Mouse (Mus musculus): Measurements from ENCODE around the gene Opn1sw.

The Opn1sw gene

GRCm38 (mm10) chr6:29396714-29397540 lies 8.7 kb upstream of the Opn1sw start:
- intact Hi-C loops (cut with DNase I) = loop anchor here (10.0 kb wide), 1 partner anchor 88 kb away; no protein-coding TSS in a partner anchor

DNA sequence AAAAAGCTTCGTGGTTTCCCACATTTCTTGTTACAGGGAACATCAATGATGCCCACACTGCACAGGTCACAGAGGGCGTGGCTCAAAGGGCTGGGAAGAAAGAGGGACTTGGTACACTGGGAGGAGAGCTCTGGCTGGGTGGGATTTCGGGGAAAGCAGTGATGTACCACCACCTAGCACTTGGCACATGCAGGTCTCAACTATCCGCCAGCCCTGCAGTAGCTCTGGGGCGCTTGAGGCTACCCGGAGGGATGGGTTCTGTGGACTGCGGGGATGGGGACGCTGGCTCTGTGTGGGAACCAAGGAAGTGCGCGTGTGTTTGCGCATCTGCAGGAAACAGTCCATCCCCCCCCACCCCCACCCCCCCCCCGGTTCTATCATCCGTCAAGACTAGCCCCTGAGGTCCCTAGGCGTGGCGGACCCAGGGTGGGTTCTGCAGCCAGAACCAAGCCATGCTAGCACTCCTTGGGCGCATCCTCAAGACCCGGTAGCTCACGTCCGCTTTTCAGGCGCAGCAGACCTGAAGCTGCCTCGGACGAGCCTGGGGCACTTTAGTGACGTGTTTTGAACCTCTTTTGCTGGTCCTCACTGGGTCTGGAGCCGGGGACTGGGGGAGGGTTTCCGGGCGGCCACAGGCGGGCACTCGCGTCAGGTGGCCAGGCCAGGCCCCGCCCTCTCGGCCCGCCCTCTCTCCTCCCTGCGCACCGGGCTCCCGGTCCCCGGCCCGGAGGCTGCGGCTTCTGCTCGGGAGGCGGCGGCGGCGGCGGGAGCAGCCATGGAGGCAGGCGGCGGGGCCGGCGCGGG lies 7.8 kb upstream of the Opn1sw start, which contains the start of gene Ccdc136:
Ccdc136 (plus strand) TSS at position 400 of the 804 bp plus-strand sequence.
- intact Hi-C loops (cut with DNase I) = loop anchor here (10.0 kb wide), 1 partner anchor 89 kb away; no protein-coding TSS in a partner anchor

GRCm38 (mm10) chr6:29394286-29394685 lies 6.0 kb upstream of the Opn1sw start:
- intact Hi-C loops (cut with DNase I) = loop anchor here (10.0 kb wide), 1 partner anchor 91 kb away; no protein-coding TSS in a partner anchor

DNA sequence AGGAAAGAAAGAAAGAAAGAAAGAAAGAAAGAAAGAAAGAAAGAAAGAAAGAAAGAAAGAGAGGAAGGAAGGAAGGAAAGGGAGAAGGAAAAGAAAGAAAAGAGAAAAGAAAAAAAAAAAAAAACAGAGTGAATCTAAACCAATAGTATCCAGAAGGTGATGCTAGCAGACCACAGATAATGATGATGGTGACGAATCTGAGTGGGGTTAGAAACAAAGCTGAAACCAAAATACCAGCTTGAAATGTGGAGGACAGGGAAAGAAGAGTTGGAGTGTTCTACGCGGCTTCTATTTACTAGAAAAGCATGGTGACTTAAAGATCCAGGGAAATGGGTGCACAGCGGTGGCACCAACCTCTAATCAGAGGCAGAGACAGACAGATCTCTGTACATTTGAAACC lies 3.5 kb upstream of the Opn1sw start:
- intact Hi-C loops (cut with DNase I) = loop anchor here (10.0 kb wide), 1 partner anchor 93 kb away; no protein-coding TSS in a partner anchor

- intact Hi-C loops (cut with DNase I) = loop anchor here (10.0 kb wide), 1 partner anchor 94 kb away; no protein-coding TSS in a partner anchor
Observed at GRCm38 (mm10) chr6:29391241-29391640, 3.0 kb upstream of the Opn1sw start.

DNA sequence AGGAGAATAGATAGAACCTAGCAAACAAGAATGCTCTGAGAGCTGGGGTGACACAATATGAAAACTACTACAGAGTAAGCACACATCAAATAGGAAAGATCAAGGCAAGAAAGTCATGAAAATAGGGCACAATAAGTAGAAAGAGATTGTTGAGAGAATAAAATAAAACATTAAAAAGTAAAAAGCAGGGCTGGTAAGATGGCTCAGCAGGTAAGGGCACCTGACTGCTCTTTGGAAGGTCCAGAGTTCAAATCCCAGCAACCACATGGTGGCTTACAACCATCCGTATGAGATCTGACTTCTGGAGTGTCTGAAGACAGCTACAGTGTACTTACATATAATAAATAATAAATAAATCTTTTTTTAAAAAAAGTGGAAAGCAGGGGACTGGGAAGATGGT lies 2.2 kb upstream of the Opn1sw start:
- intact Hi-C loops (cut with DNase I) = loop anchor here (10.0 kb wide), 1 partner anchor 94 kb away; no protein-coding TSS in a partner anchor

- intact Hi-C loops (cut with DNase I) = no loop called here
Observed at GRCm38 (mm10) chr6:29389425-29389824, 1.2 kb upstream of the Opn1sw start.

- intact Hi-C loops (cut with DNase I) = no loop called here
Observed at GRCm38 (mm10) chr6:29388606-29389080, 375 bp upstream of the Opn1sw start.

GRCm38 (mm10) chr6:29382442-29382841 lies 5.8 kb downstream of the Opn1sw start:
- intact Hi-C loops (cut with DNase I) = no loop called here

- intact Hi-C loops (cut with DNase I) = no loop called here
Observed at GRCm38 (mm10) chr6:29379954-29380353, 8.3 kb downstream of the Opn1sw start.

DNA sequence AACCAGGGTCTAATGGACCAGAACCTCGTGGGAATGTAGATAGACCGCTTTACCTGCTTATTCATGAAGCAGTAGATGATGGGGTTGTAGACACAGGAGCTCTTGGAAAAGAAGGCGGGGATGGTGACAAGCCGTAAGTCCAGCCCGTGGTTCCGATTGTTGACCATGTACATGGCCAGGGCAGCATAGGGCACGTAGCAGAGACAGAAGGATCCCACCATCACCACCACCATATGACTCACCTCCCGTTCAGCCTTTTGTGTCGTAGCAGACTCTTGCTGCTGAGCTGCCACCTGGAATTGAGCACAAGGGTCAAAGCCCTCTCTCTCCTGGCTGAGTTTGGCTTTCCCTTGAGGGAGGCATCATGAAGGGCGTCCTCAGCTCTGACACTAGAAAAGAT lies 9.6 kb downstream of the Opn1sw start:
- intact Hi-C loops (cut with DNase I) = no loop called here

DNA sequence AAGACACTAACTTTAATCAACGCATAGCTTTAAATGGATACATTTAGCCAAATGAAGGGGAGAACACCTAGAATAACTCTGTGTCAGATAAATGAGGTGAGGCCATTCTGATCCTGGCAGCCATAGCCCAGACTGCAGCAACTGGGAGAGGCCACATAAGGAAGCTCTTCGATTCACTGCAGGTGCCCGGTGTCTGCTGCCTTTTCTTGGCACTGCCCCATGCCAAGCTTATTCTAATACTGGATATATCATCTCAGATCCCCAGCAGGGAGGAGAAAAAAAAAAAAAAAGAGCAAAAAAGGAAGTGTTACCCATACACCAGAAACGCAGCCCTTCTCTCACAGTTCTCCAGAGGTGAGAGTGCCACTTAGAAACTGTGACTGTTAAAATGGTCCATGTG lies 10.9 kb downstream of the Opn1sw start:
- intact Hi-C loops (cut with DNase I) = no loop called here

DNA sequence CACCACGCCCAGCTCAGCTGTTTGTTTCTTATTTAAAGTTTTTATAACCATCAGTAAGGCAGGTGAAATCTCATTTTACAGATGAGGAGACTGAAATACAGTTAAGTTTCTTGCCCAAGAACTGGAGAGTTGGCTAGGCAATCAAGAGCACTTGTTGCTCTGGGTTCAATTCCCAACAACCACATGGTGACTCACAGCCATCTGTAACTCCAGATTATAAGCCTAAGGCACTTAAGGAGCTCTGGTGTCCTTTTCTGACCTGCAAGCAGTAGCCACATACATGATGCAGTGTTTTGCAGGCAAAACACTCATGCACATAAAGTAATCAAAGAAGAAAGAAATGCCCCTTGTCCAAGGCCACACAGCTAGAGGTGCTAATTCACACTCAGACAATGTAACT lies 23.0 kb downstream of the Opn1sw start:
- intact Hi-C loops (cut with DNase I) = loop anchor here (10.0 kb wide), 1 partner anchor 200 kb away; no protein-coding TSS in a partner anchor

GRCm38 (mm10) chr6:29363129-29363515 lies 25.1 kb downstream of the Opn1sw start:
- intact Hi-C loops (cut with DNase I) = loop anchor here (10.0 kb wide), 1 partner anchor 202 kb away; no protein-coding TSS in a partner anchor

- intact Hi-C loops (cut with DNase I) = loop anchor here (10.0 kb wide), 1 partner anchor 202 kb away; no protein-coding TSS in a partner anchor
Observed at GRCm38 (mm10) chr6:29362246-29363128, 25.8 kb downstream of the Opn1sw start.

GRCm38 (mm10) chr6:29360211-29360610 lies 28.1 kb downstream of the Opn1sw start:
- intact Hi-C loops (cut with DNase I) = loop anchor here (10.0 kb wide), 1 partner anchor 205 kb away; no protein-coding TSS in a partner anchor

- intact Hi-C loops (cut with DNase I) = no loop called here
Observed at GRCm38 (mm10) chr6:29359386-29359785, 28.9 kb downstream of the Opn1sw start.

GRCm38 (mm10) chr6:29352816-29353215 lies 35.5 kb downstream of the Opn1sw start:
- intact Hi-C loops (cut with DNase I) = no loop called here

DNA sequence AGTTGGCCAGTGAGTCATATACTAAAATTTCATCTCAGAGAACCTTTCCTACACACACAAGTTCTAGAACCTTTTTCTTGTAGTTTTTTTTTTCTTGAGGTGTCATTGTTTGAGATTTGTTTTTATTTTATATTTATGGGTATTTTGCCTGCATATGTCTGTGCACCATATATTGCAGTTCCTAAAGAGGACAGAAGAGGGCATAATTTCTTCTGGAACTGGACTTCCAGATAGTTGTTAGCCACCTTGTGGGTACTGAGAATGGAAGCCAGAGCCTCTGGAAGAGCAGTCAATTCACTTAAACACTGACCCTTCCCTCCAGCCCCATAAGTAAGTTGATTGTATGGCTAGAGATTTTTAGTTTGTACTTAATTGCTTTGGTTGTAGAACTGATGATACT lies 36.7 kb downstream of the Opn1sw start:
- intact Hi-C loops (cut with DNase I) = no loop called here

GRCm38 (mm10) chr6:29348371-29348724 lies 39.9 kb downstream of the Opn1sw start:
- intact Hi-C loops (cut with DNase I) = no loop called here

Data from adrenal gland (tissue).